Mouse (Mus musculus): ENCODE results near the gene Serpinb1a. TPM values are rescaled to one million over a fixed set of nuclear protein-coding genes. Genes with fewer than 3 reads are reported as not detected.

The Serpinb1a gene
- total RNA-seq, 2 experiments from 2014 or later, result 30.5 to 49.2 TPM

GRCm38 (mm10) chr13:32841349-32841748 lies 9.6 kb downstream of the Serpinb1a start:
- DNase-seq (ENCODE audit: low spot score in 2 of 2), result peak in 1 of 2 experiments; percentile 3

- no peak for DNase-seq (ENCODE audit: low spot score in 2 of 2)
These were observed 11.7 kb downstream of the Serpinb1a start for GRCm38 (mm10) chr13:32839314-32839713.

GRCm38 (mm10) chr13:32834513-32834912 lies 16.5 kb downstream of the Serpinb1a start:
- no peak for DNase-seq (ENCODE audit: low spot score in 2 of 2)

- DNase-seq (ENCODE audit: low spot score in 2 of 2), result no peak
These were observed 17.7 kb downstream of the Serpinb1a start for GRCm38 (mm10) chr13:32833237-32833636.

- DNase-seq (ENCODE audit: low spot score in 2 of 2), result no peak
These were observed 18.2 kb downstream of the Serpinb1a start for GRCm38 (mm10) chr13:32832776-32833175.

- DNase-seq (ENCODE audit: low spot score in 2 of 2), result no peak
These were observed 19.3 kb downstream of the Serpinb1a start for GRCm38 (mm10) chr13:32831505-32832273.

GRCm38 (mm10) chr13:32828886-32829285 lies 22.1 kb downstream of the Serpinb1a start:
- no peak for DNase-seq (ENCODE audit: low spot score in 2 of 2)

GRCm38 (mm10) chr13:32827951-32828350 lies 23.0 kb downstream of the Serpinb1a start:
- DNase-seq (ENCODE audit: low spot score in 2 of 2), result peak in 1 of 2 experiments; percentile 61

- DNase-seq (ENCODE audit: low spot score in 2 of 2), result no peak
These were observed 23.7 kb downstream of the Serpinb1a start for GRCm38 (mm10) chr13:32827111-32827822.

GRCm38 (mm10) chr13:32825546-32825945 lies 25.4 kb downstream of the Serpinb1a start:
- no peak for DNase-seq (ENCODE audit: low spot score in 2 of 2)

GRCm38 (mm10) chr13:32824377-32825330 lies 26.3 kb downstream of the Serpinb1a start:
- no peak for DNase-seq (ENCODE audit: low spot score in 2 of 2)

GRCm38 (mm10) chr13:32823126-32823525 lies 27.9 kb downstream of the Serpinb1a start:
- no peak for DNase-seq (ENCODE audit: low spot score in 2 of 2)

- DNase-seq (ENCODE audit: low spot score in 2 of 2), result no peak
These were observed 29.3 kb downstream of the Serpinb1a start for GRCm38 (mm10) chr13:32821671-32822070.

- no peak for DNase-seq (ENCODE audit: low spot score in 2 of 2)
These were observed 31.1 kb downstream of the Serpinb1a start for GRCm38 (mm10) chr13:32819926-32820325.

GRCm38 (mm10) chr13:32819241-32819640 lies 31.7 kb downstream of the Serpinb1a start:
- no peak for DNase-seq (ENCODE audit: low spot score in 2 of 2)

- DNase-seq (ENCODE audit: low spot score in 2 of 2), result no peak
These were observed 43.4 kb downstream of the Serpinb1a start for GRCm38 (mm10) chr13:32807624-32808023.

- peak; percentile 24 to 56 for DNase-seq (ENCODE audit: low spot score in 2 of 2)
These were observed 44.2 kb downstream of the Serpinb1a start for GRCm38 (mm10) chr13:32806820-32807219.

GRCm38 (mm10) chr13:32803701-32804345 lies 47.2 kb downstream of the Serpinb1a start:
- no peak for DNase-seq (ENCODE audit: low spot score in 2 of 2)

GRCm38 (mm10) chr13:32802259-32803081 lies 48.5 kb downstream of the Serpinb1a start, which contains the start of gene D930007J09Rik:
TSS of gene D930007J09Rik (minus strand) at chr13:32802849.
- DNase-seq (ENCODE audit: low spot score in 2 of 2), result peak; percentile 42 to 63
